Mouse (Mus musculus): ENCODE data around the gene Casp7.

DNA sequence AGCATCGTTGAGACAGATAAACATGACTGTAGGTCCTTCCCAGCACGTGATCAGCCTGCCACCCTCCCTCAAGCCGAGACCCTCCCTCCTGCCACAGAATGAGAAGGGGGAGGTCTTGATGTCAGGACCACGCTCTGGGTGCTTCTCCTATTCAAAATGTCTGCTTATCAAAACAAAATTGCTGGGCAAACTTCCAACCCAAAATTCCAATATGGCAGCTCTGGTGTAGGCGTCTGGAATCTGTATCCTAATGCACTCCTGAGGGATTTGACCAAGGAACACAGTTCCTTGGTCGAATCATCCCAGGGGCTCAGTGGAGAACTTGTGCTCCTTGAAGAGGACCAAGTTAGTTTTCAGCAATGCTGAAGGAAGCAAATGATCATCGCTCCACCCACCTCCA lies 90.0 kb downstream of the Casp7 start:
- TF ChIP-seq CTCF (IDR thresholded peaks at IDR 0.05; ENCODE audit: extremely low read depth, insufficient read depth, insufficient read length, insufficient replicate concordance) (no peak), POLR2A (IDR thresholded peaks at IDR 0.05; ENCODE audit: low read depth, low read length) (no peak)
